Mouse (Mus musculus) stomach, embryonic 16.5 days (tissue): ENCODE results near the gene Cep135. TPM values are rescaled to one million over a fixed set of nuclear protein-coding genes. Genes with fewer than 3 reads are reported as not detected.

Source experiments
- ATAC-seq: fragments of 200-750 bp; cut with Nextera tagmentation; 2 replicates; pipeline ENCODE4 v1.8.0; 2017; ENCODE audit warnings: moderate number of reproducible peaks, moderate TSS enrichment; ENCODE audit not compliant: insufficient read depth, low FRiP score
- H3K27ac ChIP-seq: fragments of 300-500 bp; sonication (generic); 2 replicates; pipeline ENCODE4 v1.5.1; 2014; ENCODE audit warnings: low read length
- H3K27me3 ChIP-seq: fragments of 300-500 bp; sonication (generic); 2 replicates; pipeline ENCODE4 v1.6.1; 2014; ENCODE audit warnings: low read length, control low read depth, mixed read lengths; ENCODE audit not compliant: control insufficient read depth, insufficient read depth
- H3K36me3 ChIP-seq: fragments of 300-500 bp; sonication (generic); 2 replicates; pipeline ENCODE4 v1.6.1; 2014; ENCODE audit warnings: low read length; ENCODE audit not compliant: control insufficient read depth, insufficient read depth
- H3K4me1 ChIP-seq: fragments of 300-500 bp; sonication (generic); 2 replicates; pipeline ENCODE4 v1.6.1; 2014; ENCODE audit warnings: low read length, control low read depth, mixed read lengths; ENCODE audit not compliant: control insufficient read depth, insufficient read depth
- H3K4me2 ChIP-seq: fragments of 300-500 bp; sonication (generic); 2 replicates; pipeline ENCODE4 v1.6.1; 2014; ENCODE audit warnings: low read depth, low read length, mixed read lengths
- H3K4me3 ChIP-seq: fragments of 300-500 bp; sonication (generic); replicated peaks from 2 replicates; pipeline ENCODE4 v1.5.1; 2014; ENCODE audit warnings: mild to moderate bottlenecking, low read length
- H3K9ac ChIP-seq: fragments of 300-500 bp; sonication (generic); 2 replicates; pipeline ENCODE4 v1.6.1; 2014; ENCODE audit warnings: low read length
- H3K9me3 ChIP-seq: fragments of 300-500 bp; sonication (generic); replicated peaks from 2 replicates; pipeline ENCODE4 v1.6.1; 2016; ENCODE audit warnings: low read length, control low read depth; ENCODE audit not compliant: control insufficient read depth
- WGBS: fragments of 180-500 bp; shearing (Covaris S2); extraction: QIAGEN DNeasy Blood & Tissue Kit; methylation state at CpG from one replicate; pipeline ENCODE4 v1.1.7; 2014; 5-methylcytosine and 5-hydroxymethylcytosine counted together
- polyA plus RNA-seq: library from polyadenylated mRNA; unstranded; fragments of >200 nt; fragmentation: Nextera tagmentation; extraction: Ambion mirVana; gene quantifications from 2 replicates; pipeline ENCODE4 v1.2.1, GENCODE M21; 2015

Cep135 gene
- polyA plus RNA-seq, 1 experiment from 2014 or later: 5.3 TPM

DNA sequence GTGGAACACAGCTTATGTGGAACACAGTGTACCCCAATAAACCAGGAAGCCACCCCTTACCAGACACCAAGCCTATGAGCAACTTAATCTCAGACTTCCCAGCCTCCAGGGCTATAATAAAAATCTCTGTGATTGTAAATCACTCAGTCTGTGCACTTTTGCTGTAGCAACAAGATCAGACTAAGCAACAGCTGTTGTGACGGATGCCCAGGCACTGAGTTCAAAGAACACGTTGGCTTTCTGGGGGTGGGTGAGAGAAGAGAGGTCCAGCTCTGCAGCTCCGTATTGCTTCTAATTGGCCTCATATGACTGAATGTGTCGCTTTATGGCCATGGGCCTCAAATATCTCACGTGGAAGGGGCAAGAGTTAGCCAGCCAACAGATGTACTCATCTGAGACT is 80.0 kb downstream of the Cep135 start:
- H3K27ac ChIP-seq: no peak overlapping the region
- H3K36me3 ChIP-seq: no peaks in the 10 kb centered on the region
- no peak overlapping the region for H3K4me2 ChIP-seq
- H3K27me3 ChIP-seq: no peaks in the 10 kb centered on the region
- no peak overlapping the region for H3K9ac ChIP-seq
- WGBS: 81% methylated on average over 5 of the region's 5 CpGs
- no peak for ATAC-seq
- no peaks in the 10 kb centered on the region for H3K4me1 ChIP-seq
- no peaks in the 10 kb centered on the region for H3K9me3 ChIP-seq
- H3K4me3 ChIP-seq: no peak overlapping the region

DNA sequence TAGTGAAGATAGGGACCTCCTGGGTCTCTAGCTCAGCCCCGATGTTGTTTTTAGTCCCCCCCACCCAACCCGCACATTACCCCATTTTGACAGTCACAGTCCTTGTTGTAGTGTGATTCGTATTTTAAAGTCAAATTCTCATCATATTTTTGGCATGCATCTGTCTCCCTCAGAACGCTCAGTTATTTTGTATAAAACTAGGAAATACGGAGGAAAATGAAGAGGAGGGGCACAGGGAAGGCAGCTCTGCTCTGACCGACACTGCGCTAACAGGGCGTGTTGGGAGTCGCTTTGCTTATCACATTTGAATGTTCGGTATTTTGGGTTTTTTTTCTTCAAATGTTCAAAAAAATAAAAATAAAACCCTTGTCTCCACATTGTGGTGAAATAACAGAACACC is 81.7 kb downstream of the Cep135 start:
- 90% methylated on average over 10 of the region's 10 CpGs for WGBS
- Histone ChIP-seq H3K9me3 (no peaks in the 10 kb centered on the region), H3K27me3 (no peaks in the 10 kb centered on the region), H3K4me2 (no peak overlapping the region), H3K27ac (no peak overlapping the region), H3K4me1 (no peaks in the 10 kb centered on the region), H3K4me3 (no peak overlapping the region), H3K36me3 (no peaks in the 10 kb centered on the region), H3K9ac (no peak overlapping the region)
- no peak for ATAC-seq

DNA sequence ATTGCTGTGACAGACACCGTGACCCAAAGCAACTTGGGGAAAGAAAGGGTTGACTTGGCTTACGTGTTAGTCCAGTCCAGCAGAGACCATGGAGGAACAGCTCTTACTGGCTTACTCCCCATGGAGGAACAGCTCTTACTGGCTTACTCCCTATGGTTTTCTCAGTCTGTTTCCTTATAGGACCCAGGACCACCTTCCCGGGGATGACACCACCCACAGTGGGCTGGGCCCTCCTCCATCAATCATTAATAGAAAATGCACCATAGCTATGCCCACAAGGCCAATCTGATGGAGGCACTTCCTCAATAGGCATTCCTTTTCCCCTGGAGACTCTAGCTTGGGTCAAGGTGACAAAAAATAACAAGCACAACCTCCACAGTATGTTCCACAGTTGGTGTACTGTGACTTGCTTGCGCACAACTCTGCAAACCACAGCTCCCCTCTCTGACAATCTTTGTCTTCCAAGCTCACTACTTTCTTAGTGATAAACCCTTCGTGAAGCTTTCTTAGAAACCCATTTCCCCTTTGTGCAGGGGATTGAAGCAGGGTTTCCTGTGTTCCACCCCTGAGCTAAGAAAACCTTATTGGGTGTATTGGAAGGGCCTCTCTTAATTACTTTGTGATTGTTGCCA is 85.6 kb downstream of the Cep135 start:
- no peak overlapping the region for H3K4me2 ChIP-seq
- H3K27me3 ChIP-seq: no peaks in the 10 kb centered on the region
- H3K27ac ChIP-seq: no peak overlapping the region
- no peak for ATAC-seq
- no peaks in the 10 kb centered on the region for H3K4me1 ChIP-seq
- H3K9me3 ChIP-seq: no peaks in the 10 kb centered on the region
- no peak overlapping the region for H3K9ac ChIP-seq
- no peak overlapping the region for H3K4me3 ChIP-seq
- H3K36me3 ChIP-seq: no peaks in the 10 kb centered on the region
- 90% methylated on average over 5 of the region's 5 CpGs for WGBS

DNA sequence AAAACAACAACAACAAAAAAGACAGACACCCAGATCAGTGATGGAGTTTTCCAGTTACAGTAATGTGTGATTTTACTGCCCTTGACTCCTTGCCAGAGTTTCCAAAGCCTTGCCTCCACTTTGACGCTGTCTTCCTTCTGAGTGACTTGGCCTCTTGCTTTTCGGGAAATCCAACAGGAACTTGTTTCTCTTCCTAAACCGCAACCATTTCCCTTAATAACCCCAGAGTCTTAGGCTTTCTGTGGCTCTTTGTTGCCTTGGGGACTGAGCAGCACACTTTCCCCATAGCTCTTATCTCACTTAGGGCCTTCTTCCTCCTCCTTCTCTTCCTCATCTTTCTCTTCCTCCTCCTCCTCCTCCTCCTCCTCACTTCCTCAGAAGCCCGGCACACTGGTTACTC is 86.9 kb downstream of the Cep135 start:
- Histone ChIP-seq H3K36me3 (no peaks in the 10 kb centered on the region), H3K4me1 (no peaks in the 10 kb centered on the region), H3K27me3 (no peaks in the 10 kb centered on the region), H3K9me3 (no peaks in the 10 kb centered on the region), H3K4me2 (no peak overlapping the region), H3K27ac (no peak overlapping the region), H3K9ac (no peak overlapping the region), H3K4me3 (no peak overlapping the region)
- ATAC-seq: no peak
- WGBS: 61% methylated on average over 4 of the region's 4 CpGs

DNA sequence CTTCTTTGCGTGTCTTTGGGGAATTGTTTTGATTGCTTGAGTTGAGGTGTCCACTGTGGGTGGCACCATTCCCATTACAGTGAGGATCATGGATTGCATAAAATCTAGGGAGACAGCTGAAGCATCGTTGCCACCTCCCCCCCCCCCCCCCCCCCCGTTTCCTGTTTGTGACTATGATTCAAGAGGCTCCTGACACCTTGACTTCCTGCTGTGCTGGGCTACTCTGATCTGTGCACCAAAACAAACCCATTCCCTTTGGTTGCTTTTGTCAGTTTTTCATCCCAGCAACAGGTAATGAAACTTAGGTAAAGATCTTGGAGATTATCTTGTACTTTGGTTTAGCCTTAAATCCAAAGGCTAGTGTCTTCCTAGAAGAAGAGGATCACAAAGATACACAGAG is 92.5 kb downstream of the Cep135 start:
- no peak overlapping the region for H3K4me3 ChIP-seq
- no peaks in the 10 kb centered on the region for H3K9me3 ChIP-seq
- no peak for ATAC-seq
- H3K27ac ChIP-seq: no peak overlapping the region
- no peaks in the 10 kb centered on the region for H3K27me3 ChIP-seq
- no peaks in the 10 kb centered on the region for H3K36me3 ChIP-seq
- 48% methylated on average over 3 of the region's 3 CpGs for WGBS
- no peak overlapping the region for H3K4me2 ChIP-seq
- H3K4me1 ChIP-seq: no peaks in the 10 kb centered on the region
- no peak overlapping the region for H3K9ac ChIP-seq

DNA sequence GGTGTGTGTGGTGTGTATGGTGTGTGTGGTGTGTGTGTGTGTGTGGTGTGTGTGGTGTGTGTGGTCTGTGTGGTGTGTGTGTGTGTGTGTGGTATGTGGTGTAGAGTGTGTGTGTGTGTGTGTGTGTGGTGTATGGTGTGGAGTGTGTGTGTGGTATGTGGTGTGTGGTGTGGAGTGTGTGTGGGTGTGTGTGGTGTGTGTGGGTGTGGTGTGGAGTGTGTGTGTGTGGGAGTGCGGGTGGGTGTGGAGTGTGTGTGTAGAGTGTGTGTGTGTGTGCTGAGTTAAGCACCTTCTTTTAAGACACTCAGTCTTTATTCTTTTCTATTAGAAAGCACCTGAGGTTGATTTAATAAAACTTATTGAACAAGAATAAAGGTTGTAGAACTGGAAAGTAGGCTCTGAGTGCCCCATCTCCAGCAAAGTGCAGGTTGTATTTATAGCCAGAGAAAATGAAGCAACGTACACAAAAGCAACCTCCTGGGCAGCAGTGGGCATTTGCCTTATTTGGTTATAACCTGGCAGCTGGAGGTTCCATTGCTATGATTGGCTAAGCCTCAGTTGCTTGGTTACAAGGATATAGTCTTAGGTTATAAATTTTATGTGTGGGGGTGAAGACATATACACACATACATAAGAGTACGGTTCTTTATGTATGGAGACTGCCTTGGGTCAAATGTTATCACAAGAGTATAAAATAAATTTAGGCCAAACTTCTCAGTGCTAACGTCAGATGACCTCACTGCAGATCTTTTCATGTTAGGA is 93.6 kb downstream of the Cep135 start:
- no peak overlapping the region for H3K4me3 ChIP-seq
- ATAC-seq: no peak; the same call in 1 of the 2 replicates
- H3K4me1 ChIP-seq: no peaks in the 10 kb centered on the region
- no peak overlapping the region for H3K4me2 ChIP-seq
- no peaks in the 10 kb centered on the region for H3K36me3 ChIP-seq
- WGBS: 50% methylated on average over 4 of the region's 4 CpGs
- H3K27me3 ChIP-seq: no peaks in the 10 kb centered on the region
- H3K27ac ChIP-seq: no peak overlapping the region
- no peak overlapping the region for H3K9ac ChIP-seq
- no peaks in the 10 kb centered on the region for H3K9me3 ChIP-seq

DNA sequence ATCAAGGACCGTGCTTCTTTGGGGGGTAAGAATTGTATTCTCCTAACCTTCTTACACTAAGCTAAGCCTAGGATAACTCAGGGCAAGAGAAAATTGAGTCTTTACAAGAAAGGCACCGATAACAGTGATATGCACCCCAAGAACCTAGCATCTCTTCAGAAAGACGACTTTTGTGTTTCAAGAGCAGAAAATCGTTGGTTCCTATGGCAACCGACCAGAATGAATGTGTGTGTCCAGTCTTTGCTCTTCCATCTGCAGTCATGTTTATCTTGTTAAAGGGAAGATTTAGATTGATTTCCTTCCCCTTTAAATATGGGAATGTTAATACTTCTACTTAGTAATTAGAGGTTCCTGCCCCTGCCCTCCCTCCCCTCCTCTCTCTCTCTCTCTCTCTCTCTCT is 95.0 kb downstream of the Cep135 start:
- no peaks in the 10 kb centered on the region for H3K27me3 ChIP-seq
- ATAC-seq: no peak
- H3K9ac ChIP-seq: no peak overlapping the region
- no peaks in the 10 kb centered on the region for H3K4me1 ChIP-seq
- no peaks in the 10 kb centered on the region for H3K36me3 ChIP-seq
- 36% methylated on average over 5 of the region's 5 CpGs for WGBS
- no peak overlapping the region for H3K27ac ChIP-seq
- H3K4me3 ChIP-seq: no peak overlapping the region
- no peak overlapping the region for H3K4me2 ChIP-seq
- no peaks in the 10 kb centered on the region for H3K9me3 ChIP-seq

DNA sequence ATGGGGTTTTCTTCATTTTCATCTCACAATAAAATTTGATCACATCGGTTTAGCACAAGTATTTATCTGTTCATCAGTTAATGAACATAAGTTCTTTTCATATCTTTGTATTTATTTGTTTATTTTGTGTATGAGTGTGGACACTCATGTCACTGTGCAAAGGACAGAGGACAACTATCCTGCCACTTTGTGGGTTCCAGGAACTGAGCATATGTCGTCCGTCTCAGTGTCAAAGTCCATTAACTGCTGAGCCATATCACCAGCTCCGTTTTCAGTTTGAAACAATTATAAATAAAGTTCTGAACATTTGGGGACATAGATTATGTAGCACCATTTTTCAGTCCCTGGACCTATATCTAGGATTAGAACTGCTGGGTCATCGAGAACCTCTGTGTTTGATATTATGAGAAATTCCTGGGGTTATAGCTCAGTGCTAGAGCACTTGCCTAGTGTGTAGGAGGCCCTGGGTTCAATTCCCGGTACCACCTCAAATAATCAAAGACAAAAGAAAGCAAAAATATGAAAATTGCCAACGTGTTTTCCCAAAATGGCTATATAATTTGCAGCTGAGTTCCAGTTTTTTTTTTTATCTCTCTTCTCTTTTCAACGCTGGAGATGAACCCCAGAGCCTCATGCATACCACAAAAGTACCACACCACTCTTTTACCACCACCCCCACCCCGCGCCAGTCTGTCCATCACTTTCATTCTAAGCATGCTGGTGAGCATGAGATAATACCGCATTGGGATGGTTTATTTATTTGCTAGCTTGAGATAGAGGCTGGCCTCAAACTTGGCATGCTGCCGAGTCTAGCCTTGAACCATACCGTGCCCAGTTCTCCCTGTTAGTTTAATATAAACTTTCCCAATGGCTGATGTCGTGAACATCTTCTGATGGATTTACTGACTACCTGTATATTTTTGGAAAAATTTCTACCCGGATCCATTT is 96.4 kb downstream of the Cep135 start:
- Histone ChIP-seq H3K4me2 (no peak overlapping the region), H3K27me3 (no peaks in the 10 kb centered on the region), H3K4me1 (no peaks in the 10 kb centered on the region), H3K9me3 (no peaks in the 10 kb centered on the region), H3K4me3 (no peak overlapping the region), H3K27ac (no peak overlapping the region), H3K36me3 (no peaks in the 10 kb centered on the region), H3K9ac (no peak overlapping the region)
- WGBS: 77% methylated on average over 15 of the region's 15 CpGs
- ATAC-seq: no peak
